Mouse (Mus musculus) ES-E14 (cell line): Measurements from ENCODE around the gene Pten. TPM values are rescaled to one million over a fixed set of nuclear protein-coding genes. Genes with fewer than 3 reads are reported as not detected.
"Not testable (repeated sequence)": the region's sequence is repeated elsewhere in the genome, so short reads cannot be mapped to it uniquely, and the experiment has no call there.

Experiments
- DNase-seq: peaks from one replicate; pipeline ENCODE4 v3.0.0-alpha.2; 2013; ENCODE audit warnings: low read depth, low spot score
- H3K27ac ChIP-seq: 2 replicates; pipeline ENCODE4 v1.5.1; 2012; ENCODE audit warnings: low read depth, mild to moderate bottlenecking, low read length, moderate library complexity, mixed read lengths; ENCODE audit not compliant: poor library complexity, insufficient read depth, severe bottlenecking
- H3K36me3 ChIP-seq: 2 replicates; pipeline ENCODE4 v1.6.1; 2012; ENCODE audit warnings: mild to moderate bottlenecking, low read length, moderate library complexity, mixed read lengths; ENCODE audit not compliant: control insufficient read depth, poor library complexity, insufficient read depth, severe bottlenecking
- H3K4me1 ChIP-seq, 2 experiments: fragments of 150-350 bp in 1 of 2; sonication (generic) in 1 of 2; 2 replicates each; pipeline ENCODE4 v1.6.1; 2012; ENCODE audit warnings: low read length in 2 of 2, mild to moderate bottlenecking in 1 of 2, mixed read lengths in 1 of 2; ENCODE audit not compliant: control insufficient read depth in 2 of 2, insufficient read depth in 2 of 2, poor library complexity in 1 of 2
- H3K4me3 ChIP-seq, 2 experiments: fragments of 150-350 bp in 1 of 2; sonication (generic) in 1 of 2; 2 replicates each; pipeline ENCODE4 v1.5.1; 2012; ENCODE audit warnings: low read length in 2 of 2, low read depth in 1 of 2, mild to moderate bottlenecking in 1 of 2, mixed read lengths in 1 of 2; ENCODE audit not compliant: insufficient read depth in 1 of 2, poor library complexity in 1 of 2, severe bottlenecking in 1 of 2
- H3K9ac ChIP-seq: 2 replicates; pipeline ENCODE4 v1.6.1; 2012; ENCODE audit warnings: low read depth, mild to moderate bottlenecking, low read length, mixed read lengths; ENCODE audit not compliant: poor library complexity, insufficient read depth, severe bottlenecking
- H3K9me3 ChIP-seq: fragments of 150-350 bp; sonication (generic); 2 replicates; pipeline ENCODE4 v1.6.1; 2012; ENCODE audit warnings: low read depth, mild to moderate bottlenecking, low read length; ENCODE audit not compliant: control insufficient read depth, insufficient read depth
- CHD2 ChIP-seq: IDR thresholded peaks from 2 replicates; pipeline ENCODE4 v1.6.1; 2014; ENCODE audit warnings: mild to moderate bottlenecking, low read depth, low read length, inconsistent platforms
- HCFC1 ChIP-seq: IDR thresholded peaks from 2 replicates; pipeline ENCODE4 v1.6.1; 2012; ENCODE audit warnings: low read length, inconsistent platforms, borderline replicate concordance; ENCODE audit not compliant: insufficient read depth
- MAFK ChIP-seq: IDR thresholded peaks from 2 replicates; pipeline ENCODE4 v1.6.1; 2014; ENCODE audit warnings: mild to moderate bottlenecking, low read depth, low read length, inconsistent platforms; ENCODE audit not compliant: insufficient read depth
- ZC3H11A ChIP-seq: IDR thresholded peaks from 2 replicates; pipeline ENCODE4 v1.6.1; 2012; ENCODE audit warnings: low read depth, mild to moderate bottlenecking, inconsistent platforms, low read length, borderline replicate concordance
- ZNF384 ChIP-seq: IDR thresholded peaks from 2 replicates; pipeline ENCODE4 v1.6.1; 2012; ENCODE audit warnings: low read depth, low read length, inconsistent platforms
- in situ Hi-C, 2 experiments: fragments of 600-800 bp; cut with MboI; formaldehyde crosslinking; loops; one replicate each; pipeline ENCODE4 v1.15.1; 2025; ENCODE audit warnings: low sequenced_read_pairs in 2 of 2, inconsistent platforms in 1 of 2; ENCODE audit not compliant: unreplicated experiment in 2 of 2
- total RNA-seq: library from RNA; depleted of rRNA; stranded (reverse); fragments of 300-350 nt; gene quantifications from 2 replicates; pipeline ENCODE4 v1.2.3, GENCODE M21; 2012

Gene Pten
- total RNA-seq, 1 experiment, result 70.8 TPM

DNA sequence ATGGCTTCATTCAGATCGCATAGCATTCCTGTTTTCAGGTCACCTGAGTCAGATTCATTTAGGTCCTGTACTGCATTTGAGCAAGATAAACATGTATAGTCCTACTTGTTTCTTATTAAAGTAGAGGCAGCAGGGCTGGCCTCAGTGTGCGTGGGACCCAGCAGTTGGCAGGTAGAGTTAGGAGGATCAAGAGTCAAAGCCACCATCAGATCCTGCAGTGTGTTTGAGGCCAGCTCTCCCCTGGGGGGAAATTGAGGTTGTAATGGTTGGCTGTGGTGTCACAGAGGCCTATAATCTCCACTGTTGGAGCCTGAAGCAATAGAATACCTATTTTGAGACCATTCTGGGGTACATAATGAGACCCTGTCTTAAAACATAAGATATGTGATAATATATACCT, 50.3 kb downstream of the Pten start:
- no peaks in the 10 kb centered on the region for H3K9me3 ChIP-seq
- peaks cover 3% of the 10 kb centered on the region for H3K36me3 ChIP-seq
- in situ Hi-C loops, result no loop called here
- no peak overlapping the region for H3K9ac ChIP-seq
- H3K4me1 ChIP-seq, result no peaks in the 10 kb centered on the region
- no peak overlapping the region for H3K27ac ChIP-seq
- no peak for DNase-seq
- H3K4me3 ChIP-seq, result no peak overlapping the region
- no peak for TF ChIP-seq ZNF384
- TF ChIP-seq CHD2, result no peak
- TF ChIP-seq MAFK, result no peak
- no peak for TF ChIP-seq HCFC1
- no peak for TF ChIP-seq ZC3H11A

DNA sequence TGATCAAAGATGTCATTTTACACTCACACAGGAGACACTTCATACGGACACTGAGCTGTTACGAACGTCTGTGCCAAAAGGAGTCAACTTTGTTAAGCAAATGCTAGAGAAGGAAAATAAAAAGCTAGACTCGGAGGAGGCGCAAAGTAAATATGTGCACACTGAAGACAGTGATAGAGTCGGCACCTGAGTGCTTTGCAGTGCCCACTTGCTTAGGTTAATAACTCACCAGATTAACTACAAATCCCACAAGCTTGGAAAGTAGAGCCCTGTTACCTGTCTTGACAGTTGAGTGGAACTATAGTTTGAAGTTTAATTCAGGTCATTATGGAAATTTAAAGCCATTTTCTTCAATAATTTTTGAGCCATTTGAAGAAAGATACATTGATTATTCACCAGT, 51.4 kb downstream of the Pten start:
- Histone ChIP-seq H3K36me3 (peaks cover 3% of the 10 kb centered on the region), H3K4me1 (no peaks in the 10 kb centered on the region), H3K4me3 (no peak overlapping the region), H3K9me3 (no peaks in the 10 kb centered on the region), H3K9ac (no peak overlapping the region), H3K27ac (no peak overlapping the region)
- in situ Hi-C loops, result no loop called here
- DNase-seq, result no peak
- TF ChIP-seq CHD2 (no peak), HCFC1 (no peak), ZNF384 (no peak), ZC3H11A (no peak), MAFK (no peak)

DNA sequence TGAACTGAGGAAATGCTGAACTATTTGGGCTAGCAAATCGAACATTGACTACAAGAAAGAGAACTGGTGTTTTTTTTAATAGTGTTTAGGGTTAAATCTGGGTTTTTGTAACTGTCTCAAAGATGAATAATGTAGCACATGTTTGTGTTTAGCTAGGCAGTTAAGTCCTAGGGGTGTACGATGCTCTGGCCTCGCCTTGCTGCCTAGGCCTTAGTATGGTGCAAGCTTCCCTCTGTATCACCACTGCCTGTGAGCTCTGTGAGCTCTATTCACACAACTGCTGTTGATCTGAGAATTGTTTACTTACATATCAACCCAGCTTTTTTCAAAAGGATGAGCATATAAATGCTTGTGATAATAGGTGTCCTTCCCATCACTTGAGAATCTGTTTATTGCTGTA, 51.8 kb downstream of the Pten start:
- in situ Hi-C loops, result no loop called here
- no peaks in the 10 kb centered on the region for H3K4me1 ChIP-seq
- H3K27ac ChIP-seq, result no peak overlapping the region
- H3K9me3 ChIP-seq, result no peaks in the 10 kb centered on the region
- DNase-seq, result no peak
- H3K9ac ChIP-seq, result no peak overlapping the region
- TF ChIP-seq ZNF384 (no peak), ZC3H11A (no peak), MAFK (no peak), CHD2 (no peak), HCFC1 (no peak)
- no peak overlapping the region for H3K4me3 ChIP-seq
- H3K36me3 ChIP-seq, result peaks cover 3% of the 10 kb centered on the region

DNA sequence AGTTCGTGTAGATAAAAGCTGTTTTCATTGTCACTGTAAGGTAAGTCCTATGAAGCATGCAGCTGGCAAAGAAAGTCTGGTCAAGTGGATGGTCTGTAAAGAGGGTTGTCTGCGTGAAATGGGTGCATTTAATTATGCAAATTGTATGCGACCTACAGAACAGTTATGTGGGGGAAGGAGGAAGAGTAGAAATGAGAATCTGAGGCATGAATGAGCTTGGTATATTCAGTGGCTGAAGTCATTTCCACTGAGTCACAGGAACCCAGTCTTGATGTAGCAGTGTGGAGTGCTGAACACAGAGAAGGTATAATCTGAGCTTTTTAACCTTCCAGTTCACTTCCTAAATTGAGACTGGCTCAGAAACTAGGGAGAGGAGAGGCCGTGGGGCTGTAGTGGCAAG, 61.5 kb downstream of the Pten start:
- Histone ChIP-seq H3K4me3 (no peak overlapping the region), H3K4me1 (no peaks in the 10 kb centered on the region), H3K9me3 (no peaks in the 10 kb centered on the region), H3K27ac (no peak overlapping the region), H3K9ac (no peak overlapping the region), H3K36me3 (peaks cover 5% of the 10 kb centered on the region)
- no peak for DNase-seq
- in situ Hi-C loops, result no loop called here
- TF ChIP-seq CHD2, result no peak
- TF ChIP-seq ZC3H11A, result no peak

DNA sequence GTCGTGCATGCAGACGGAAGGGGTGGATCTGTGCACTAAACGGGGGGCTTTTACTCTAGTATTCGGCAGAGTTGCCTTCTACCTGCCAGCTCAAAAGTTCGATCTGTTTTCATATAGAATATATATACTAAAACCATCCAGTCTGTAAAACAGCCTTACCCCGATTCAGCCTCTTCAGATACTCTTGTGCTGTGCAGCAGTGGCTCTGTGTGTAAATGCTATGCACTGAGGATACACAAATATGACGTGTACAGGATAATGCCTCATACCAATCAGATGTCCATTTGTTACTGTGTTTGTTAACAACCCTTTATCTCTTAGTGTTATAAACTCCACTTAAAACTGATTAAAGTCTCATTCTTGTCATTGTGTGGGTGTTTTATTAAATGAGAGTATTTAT, 65.7 kb downstream of the Pten start:
- H3K36me3 ChIP-seq, in situ Hi-C loops, DNase-seq, H3K4me3 ChIP-seq, H3K9me3 ChIP-seq, H3K4me1 ChIP-seq, H3K27ac ChIP-seq, H3K9ac ChIP-seq: not testable (repeated sequence)
